Mouse (Mus musculus): ENCODE results near the gene Trip13.

Gene Trip13

GRCm38 (mm10) chr13:73937321-73938176 lies at the start of gene Trip13, which contains the start of gene Brd9:
Trip13 (minus strand) TSS chr13:73937784.
Brd9 (plus strand) TSS chr13:73937811.
- peak; percentile 94 for DNase-seq (ENCODE audit: low spot score)

- DNase-seq (ENCODE audit: low spot score), result no peak
Observed at GRCm38 (mm10) chr13:73976935-73977334, 39.4 kb upstream of the Trip13 start.

GRCm38 (mm10) chr13:73974523-73974922 lies 36.9 kb upstream of the Trip13 start:
- no peak for DNase-seq (ENCODE audit: low spot score)

- peak; percentile 91 for DNase-seq (ENCODE audit: low spot score)
Observed at GRCm38 (mm10) chr13:73970545-73971448, 33.2 kb upstream of the Trip13 start.

- DNase-seq (ENCODE audit: low spot score), result no peak
Observed at GRCm38 (mm10) chr13:73963551-73963950, 26.0 kb upstream of the Trip13 start, which contains the start of gene Zdhhc11. Zdhhc11 (plus strand) TSS chr13:73963851.

- DNase-seq (ENCODE audit: low spot score), result no peak
Observed at GRCm38 (mm10) chr13:73961177-73961576, 23.6 kb upstream of the Trip13 start.

GRCm38 (mm10) chr13:73960117-73960652 lies 22.6 kb upstream of the Trip13 start:
- no peak for DNase-seq (ENCODE audit: low spot score)

GRCm38 (mm10) chr13:73955531-73955930 lies 17.9 kb upstream of the Trip13 start:
- DNase-seq (ENCODE audit: low spot score), result no peak

- DNase-seq (ENCODE audit: low spot score), result no peak
Observed at GRCm38 (mm10) chr13:73954666-73955065, 17.1 kb upstream of the Trip13 start.

- DNase-seq (ENCODE audit: low spot score), result no peak
Observed at GRCm38 (mm10) chr13:73953551-73954130, 16.1 kb upstream of the Trip13 start.

GRCm38 (mm10) chr13:73944606-73945005 lies 7.0 kb upstream of the Trip13 start:
- no peak for DNase-seq (ENCODE audit: low spot score)

GRCm38 (mm10) chr13:73939101-73939500 lies 1.5 kb upstream of the Trip13 start:
- DNase-seq (ENCODE audit: low spot score), result no peak

GRCm38 (mm10) chr13:73938177-73938560 lies 585 bp upstream of the Trip13 start:
- no peak for DNase-seq (ENCODE audit: low spot score)

GRCm38 (mm10) chr13:73936938-73937320 lies 655 bp downstream of the Trip13 start:
- peak; percentile 42 for DNase-seq (ENCODE audit: low spot score)

GRCm38 (mm10) chr13:73932201-73932600 lies 5.4 kb downstream of the Trip13 start:
- no peak for DNase-seq (ENCODE audit: low spot score)

GRCm38 (mm10) chr13:73913066-73913465 lies 24.5 kb downstream of the Trip13 start:
- no peak for DNase-seq (ENCODE audit: low spot score)

- peak; percentile 76 for DNase-seq (ENCODE audit: low spot score)
Observed at GRCm38 (mm10) chr13:73907683-73908412, 29.7 kb downstream of the Trip13 start.

GRCm38 (mm10) chr13:73907136-73907535 lies 30.4 kb downstream of the Trip13 start:
- no peak for DNase-seq (ENCODE audit: low spot score)

GRCm38 (mm10) chr13:73897561-73897960 lies 40.0 kb downstream of the Trip13 start:
- no peak for DNase-seq (ENCODE audit: low spot score)

- DNase-seq (ENCODE audit: low spot score), result peak; percentile 67
Observed at GRCm38 (mm10) chr13:73892493-73893178, 44.9 kb downstream of the Trip13 start.

- DNase-seq (ENCODE audit: low spot score), result peak; percentile 75
Observed at GRCm38 (mm10) chr13:73887415-73887874, 50.1 kb downstream of the Trip13 start.
